Mouse (Mus musculus) kidney, postnatal 25 days (tissue): ENCODE data around the gene Lrrc23.

Experiments used
- DNase-seq, 2 experiments: peaks; one replicate each; pipeline ENCODE4 v3.0.0; 2021; ENCODE audit warnings: mixed read lengths in 2 of 2

Gene Lrrc23

GRCm38 (mm10) chr6:124779222-124779983 is at the start of gene Lrrc23:
Lrrc23 (minus strand) TSS chr6:124779727.
- peak; percentile 52 to 57 for DNase-seq

- peak; percentile 53 to 75 for DNase-seq
Measured at GRCm38 (mm10) chr6:124828101-124828592, 48.6 kb upstream of the Lrrc23 start.

- DNase-seq, result no peak
Measured at GRCm38 (mm10) chr6:124822049-124822448, 42.5 kb upstream of the Lrrc23 start.

GRCm38 (mm10) chr6:124820891-124821290 is 41.4 kb upstream of the Lrrc23 start:
- DNase-seq, result no peak

GRCm38 (mm10) chr6:124817971-124818370 is 38.4 kb upstream of the Lrrc23 start:
- DNase-seq, result no peak

- no peak for DNase-seq
Measured at GRCm38 (mm10) chr6:124817563-124817962, 38.0 kb upstream of the Lrrc23 start.

- DNase-seq, result no peak
Measured at GRCm38 (mm10) chr6:124817125-124817524, 37.6 kb upstream of the Lrrc23 start.

GRCm38 (mm10) chr6:124816611-124817010 is 37.1 kb upstream of the Lrrc23 start:
- DNase-seq, result no peak

- DNase-seq, result peak in 1 of 2 experiments; percentile 26
Measured at GRCm38 (mm10) chr6:124814858-124815774, 35.6 kb upstream of the Lrrc23 start.

- peak in 1 of 2 experiments; percentile 56 for DNase-seq
Measured at GRCm38 (mm10) chr6:124814448-124814847, 34.9 kb upstream of the Lrrc23 start.

- peak; percentile 93 to 96 for DNase-seq
Measured at GRCm38 (mm10) chr6:124813933-124814332, 34.4 kb upstream of the Lrrc23 start, which contains the start of gene Tpi1. Tpi1 (minus strand) TSS chr6:124814296.

- peak; percentile 72 to 83 for DNase-seq
Measured at GRCm38 (mm10) chr6:124813496-124813895, 34.0 kb upstream of the Lrrc23 start.

GRCm38 (mm10) chr6:124812848-124813247 is 33.3 kb upstream of the Lrrc23 start:
- peak; percentile 31 to 63 for DNase-seq

GRCm38 (mm10) chr6:124811701-124812560 is 32.4 kb upstream of the Lrrc23 start:
- peak; percentile 42 to 62 for DNase-seq

- peak in 1 of 2 experiments; percentile 45 for DNase-seq
Measured at GRCm38 (mm10) chr6:124811403-124811665, 31.8 kb upstream of the Lrrc23 start.

GRCm38 (mm10) chr6:124810566-124811402 is 31.3 kb upstream of the Lrrc23 start:
- DNase-seq, result peak in 1 of 2 experiments; percentile 38

- peak in 1 of 2 experiments; percentile 47 for DNase-seq
Measured at GRCm38 (mm10) chr6:124809775-124810538, 30.4 kb upstream of the Lrrc23 start.

- peak; percentile 87 to 92 for DNase-seq
Measured at GRCm38 (mm10) chr6:124809052-124809774, 29.7 kb upstream of the Lrrc23 start.

GRCm38 (mm10) chr6:124808358-124809012 is 29.0 kb upstream of the Lrrc23 start, which contains the start of gene Spsb2:
Spsb2 (plus strand) TSS chr6:124808661.
- peak; percentile 81 to 92 for DNase-seq
